Mouse (Mus musculus) brain, adult 2 months (tissue): ENCODE data around the gene Capn11.
A peak's percentile ranks its signal among the peaks of the same experiment; 100 is the strongest.
"Not testable (repeated sequence)": the region's sequence is repeated elsewhere in the genome, so short reads cannot be mapped to it uniquely, and the experiment has no call there.

Source experiments
- DNase-seq: peaks from one replicate; pipeline ENCODE4 v3.0.0; 2011; ENCODE audit warnings: low read depth, low spot score

Gene Capn11

DNA sequence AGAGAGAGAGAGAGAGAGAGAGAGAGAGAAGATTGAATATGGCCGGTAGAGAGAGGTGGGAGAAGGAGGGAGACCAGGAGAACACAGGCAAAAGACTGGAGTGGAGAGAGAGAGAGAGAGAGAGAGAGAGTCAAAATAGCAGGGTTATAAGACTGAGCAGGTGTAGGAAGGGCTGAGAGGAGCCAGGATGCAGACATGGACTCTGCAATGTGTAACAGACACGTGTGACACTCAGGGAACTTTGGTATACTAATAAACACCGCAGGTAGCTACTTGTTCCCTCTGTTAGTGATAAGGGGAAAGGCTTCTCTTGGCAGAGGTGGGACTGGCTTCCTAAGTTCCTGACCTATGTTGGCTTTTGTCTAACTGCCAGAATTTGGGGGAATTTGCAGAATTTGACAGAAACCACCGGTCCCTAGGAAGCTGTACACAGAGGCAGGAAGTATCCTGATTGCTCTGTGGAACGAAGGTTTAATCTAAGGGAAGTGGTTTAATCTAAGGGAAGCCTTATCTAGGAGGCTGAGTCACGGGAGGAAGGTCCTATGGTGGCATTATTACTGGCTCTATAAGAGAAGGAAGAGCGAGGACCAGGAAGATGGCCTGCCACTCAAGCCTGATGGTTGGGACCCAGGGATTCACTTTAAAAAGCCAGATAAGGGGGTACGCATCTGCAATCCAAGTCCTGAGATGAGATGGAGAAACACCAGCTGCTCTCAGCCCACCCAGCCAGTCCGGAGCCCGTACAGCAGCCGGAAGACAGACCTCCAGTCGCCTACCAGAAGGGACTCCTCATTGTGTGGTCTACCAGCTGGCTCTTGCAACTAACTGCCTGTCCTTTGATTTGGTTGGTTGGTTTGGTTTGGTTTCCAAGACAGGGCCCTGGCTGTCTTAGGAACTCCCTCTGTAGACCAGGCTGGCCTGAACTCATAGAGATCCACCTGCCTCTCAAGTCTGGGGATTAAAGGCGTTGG is 30.0 kb downstream of the Capn11 start:
- no peak for DNase-seq

- DNase-seq, result no peak
Observed at GRCm38 (mm10) chr17:45628160-45628559, 31.0 kb downstream of the Capn11 start.

DNA sequence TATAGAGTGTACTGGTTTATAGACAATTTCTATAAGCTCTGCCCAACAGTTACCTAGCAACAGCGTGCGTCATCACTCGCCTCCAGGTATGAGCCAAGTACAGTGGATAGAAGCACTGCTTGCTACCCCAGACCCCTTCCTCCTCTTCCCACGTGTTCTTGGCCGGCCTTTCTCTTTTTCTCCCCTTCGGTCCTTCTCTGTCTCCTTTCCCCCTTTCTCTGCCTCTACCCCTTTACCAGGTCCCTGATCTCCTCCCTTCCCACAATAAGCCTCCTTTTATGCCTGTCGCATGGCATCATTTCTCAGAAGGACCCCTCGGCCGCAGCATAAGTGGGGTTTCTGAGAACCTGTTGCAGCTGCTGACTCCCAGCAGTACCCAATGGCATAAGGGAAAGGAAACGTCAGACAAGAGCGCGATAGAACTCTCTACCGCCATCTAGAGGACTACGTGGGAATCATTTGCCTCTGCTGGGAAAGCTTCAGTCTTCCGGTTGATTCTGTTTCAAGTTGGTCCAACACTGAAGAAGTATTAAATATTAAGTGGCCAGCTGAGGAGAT is 32.5 kb downstream of the Capn11 start:
- DNase-seq, result peak; percentile 92

GRCm38 (mm10) chr17:45623425-45623824 is 35.7 kb downstream of the Capn11 start:
- DNase-seq, result not testable (repeated sequence)

DNA sequence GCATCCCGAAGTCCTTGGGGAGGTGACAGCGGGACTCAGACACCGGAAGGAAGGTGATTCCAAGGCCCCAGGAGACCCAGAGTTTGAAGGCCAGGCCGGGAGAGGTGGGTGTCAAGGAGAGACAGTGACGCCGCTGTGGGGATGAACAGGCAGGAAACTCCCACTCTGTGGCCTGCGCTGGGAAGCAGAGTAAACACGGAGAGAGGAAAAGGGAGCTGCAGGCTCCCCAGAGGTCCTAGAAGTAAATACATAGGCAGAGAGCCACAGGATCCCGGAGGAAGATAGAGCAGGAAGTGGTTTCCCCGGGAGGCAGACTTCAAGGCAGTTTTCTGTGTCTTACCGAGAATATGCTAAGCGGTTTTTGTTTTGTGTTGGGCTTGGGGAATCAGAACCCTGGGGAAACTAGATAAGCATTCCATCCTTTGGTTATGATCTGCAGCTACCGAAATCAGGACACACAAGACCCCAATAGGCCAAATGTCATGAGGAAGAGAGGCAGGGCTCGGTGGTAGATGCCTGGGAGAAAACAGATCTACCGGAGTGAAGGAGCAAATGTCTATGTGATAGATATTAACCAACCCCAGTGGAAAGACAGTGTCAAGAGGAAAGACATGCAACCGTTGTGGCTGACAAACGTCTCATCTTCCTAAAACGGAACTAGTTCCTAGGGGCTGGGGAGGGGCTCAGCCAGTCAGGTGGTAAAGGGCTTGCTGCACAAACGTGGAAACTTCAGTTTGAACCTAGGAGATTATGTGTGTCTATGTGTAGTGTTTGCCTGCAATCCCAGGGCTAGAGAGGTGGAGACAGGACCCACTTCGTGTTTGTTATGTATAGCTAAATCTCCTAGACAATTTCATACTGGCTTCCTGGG is 39.5 kb downstream of the Capn11 start:
- DNase-seq, result no peak

DNA sequence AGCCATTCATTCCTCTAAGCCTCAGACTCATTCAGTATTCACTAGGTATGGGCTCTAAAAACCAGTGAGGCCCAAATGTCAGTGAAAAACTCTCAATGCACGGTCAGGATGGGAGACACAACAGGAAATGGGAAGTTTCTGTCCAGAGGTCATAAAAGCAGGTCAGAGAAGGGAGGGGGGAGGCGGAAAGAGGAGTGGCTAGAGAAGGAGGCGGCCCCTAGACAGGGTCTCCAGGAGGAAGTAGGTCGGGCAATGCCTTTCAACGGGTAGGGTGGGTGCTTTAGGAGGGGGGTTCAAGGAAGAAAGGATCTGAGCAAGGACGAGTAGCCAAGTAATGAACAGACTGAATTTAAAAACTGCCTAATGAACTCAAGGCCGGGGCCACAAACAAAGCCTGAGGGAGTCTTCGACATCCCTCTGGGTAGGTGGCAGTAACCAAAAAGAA is 40.2 kb downstream of the Capn11 start:
- no peak for DNase-seq

GRCm38 (mm10) chr17:45617655-45618054 is 41.5 kb downstream of the Capn11 start:
- DNase-seq, result no peak

GRCm38 (mm10) chr17:45616679-45617078 is 42.4 kb downstream of the Capn11 start:
- DNase-seq, result no peak

DNA sequence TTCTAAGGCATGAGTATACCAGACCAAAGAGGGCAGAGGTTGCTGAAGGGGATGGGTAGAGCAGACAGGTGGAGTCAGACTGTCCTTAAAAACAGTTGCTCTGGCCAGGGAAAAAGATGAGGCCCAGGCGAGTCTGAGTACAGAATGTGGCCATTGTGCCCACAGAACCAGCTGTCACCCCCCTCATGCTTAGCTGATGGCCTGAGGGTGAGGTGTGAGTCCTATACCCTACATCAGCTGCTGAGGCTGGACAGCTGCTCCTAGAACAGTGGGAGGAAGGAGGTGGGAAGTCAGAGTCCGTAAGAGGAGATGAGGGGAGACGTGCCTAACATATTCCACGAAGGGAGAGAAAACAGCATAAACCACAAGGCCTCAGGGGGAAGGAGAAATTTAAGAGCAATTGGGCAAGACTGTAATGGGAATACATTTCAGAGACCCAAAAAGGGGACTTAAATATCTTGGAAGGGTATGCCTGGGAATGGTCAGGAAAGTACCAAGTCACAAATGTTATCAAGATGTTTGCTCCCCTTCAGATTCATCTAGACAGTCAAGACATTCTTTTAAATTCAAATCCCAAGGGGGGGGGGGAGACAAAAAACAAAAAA is 43.0 kb downstream of the Capn11 start:
- DNase-seq, result no peak

DNA sequence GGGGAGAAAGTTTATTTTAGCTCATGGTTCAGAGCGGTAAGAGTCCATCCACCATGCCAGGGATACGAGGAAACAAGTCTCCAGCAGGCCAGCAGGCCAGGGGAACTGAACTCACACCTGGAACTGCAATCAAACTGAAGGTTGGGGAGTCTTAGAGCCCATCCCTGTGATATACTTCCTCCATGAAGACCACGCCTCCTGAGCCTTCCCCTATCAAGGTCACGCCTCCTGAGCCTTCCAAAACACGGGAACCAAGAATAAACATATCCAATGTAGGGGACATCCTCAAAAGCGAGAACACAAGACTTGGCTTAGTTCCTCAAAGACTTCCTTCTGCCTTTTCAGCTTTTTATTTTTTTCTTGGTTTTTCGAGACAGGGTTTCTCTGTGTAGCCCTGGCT is 46.2 kb downstream of the Capn11 start:
- no peak for DNase-seq

GRCm38 (mm10) chr17:45612008-45612407 is 47.1 kb downstream of the Capn11 start:
- DNase-seq, result no peak

DNA sequence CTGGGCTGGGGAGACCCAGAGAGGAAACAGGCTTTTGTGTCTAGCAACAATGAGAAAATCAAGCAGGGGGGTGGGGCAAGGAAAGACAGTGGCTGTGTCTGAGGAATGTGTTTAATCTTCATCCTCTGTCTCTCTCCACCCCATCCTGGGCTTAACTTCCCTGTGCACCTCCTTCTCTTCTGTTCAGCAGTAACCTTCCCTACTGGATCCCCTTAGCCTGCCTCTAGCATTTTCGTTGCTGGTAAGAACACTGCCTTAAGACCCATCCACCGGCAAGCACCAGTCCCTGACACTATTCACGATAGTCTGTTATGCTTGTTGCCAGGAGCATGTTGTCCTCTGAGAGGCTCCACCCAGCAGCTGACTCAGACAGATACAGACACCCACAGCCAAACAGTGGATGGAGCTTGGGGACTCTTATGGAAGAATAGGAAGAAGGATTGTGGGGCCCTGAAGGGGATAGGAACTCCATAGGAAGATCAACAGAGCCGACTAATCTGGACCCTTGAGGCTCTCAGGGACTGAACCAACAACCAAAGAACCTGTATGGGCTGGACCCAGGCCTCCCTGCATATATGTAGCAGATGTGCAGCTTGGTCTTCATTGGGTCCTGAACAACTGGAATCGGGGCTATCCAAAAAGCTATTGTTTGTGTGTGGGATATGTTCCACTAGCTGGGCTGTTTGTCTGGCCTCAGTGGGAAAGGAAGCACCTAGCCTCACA is 48.8 kb downstream of the Capn11 start:
- no peak for DNase-seq

DNA sequence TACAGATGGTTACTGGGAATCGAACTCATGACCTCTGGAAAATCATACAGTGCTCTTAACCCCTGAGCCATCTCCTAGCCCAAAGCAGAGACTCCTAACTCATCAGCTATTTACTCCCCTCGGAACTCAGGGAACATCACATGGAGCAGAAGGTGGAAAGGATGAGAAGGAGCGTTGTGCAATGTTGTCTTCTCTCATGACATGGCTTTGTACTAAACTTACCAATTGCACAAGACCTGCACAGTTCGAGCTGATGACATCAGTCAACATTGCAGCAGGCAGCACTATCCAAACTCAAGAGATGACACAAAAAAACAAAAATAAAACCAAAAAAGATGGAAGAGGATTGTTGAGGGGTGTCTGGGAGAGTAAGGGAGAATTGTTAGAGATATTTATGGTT is 50.7 kb downstream of the Capn11 start:
- DNase-seq, result no peak

DNA sequence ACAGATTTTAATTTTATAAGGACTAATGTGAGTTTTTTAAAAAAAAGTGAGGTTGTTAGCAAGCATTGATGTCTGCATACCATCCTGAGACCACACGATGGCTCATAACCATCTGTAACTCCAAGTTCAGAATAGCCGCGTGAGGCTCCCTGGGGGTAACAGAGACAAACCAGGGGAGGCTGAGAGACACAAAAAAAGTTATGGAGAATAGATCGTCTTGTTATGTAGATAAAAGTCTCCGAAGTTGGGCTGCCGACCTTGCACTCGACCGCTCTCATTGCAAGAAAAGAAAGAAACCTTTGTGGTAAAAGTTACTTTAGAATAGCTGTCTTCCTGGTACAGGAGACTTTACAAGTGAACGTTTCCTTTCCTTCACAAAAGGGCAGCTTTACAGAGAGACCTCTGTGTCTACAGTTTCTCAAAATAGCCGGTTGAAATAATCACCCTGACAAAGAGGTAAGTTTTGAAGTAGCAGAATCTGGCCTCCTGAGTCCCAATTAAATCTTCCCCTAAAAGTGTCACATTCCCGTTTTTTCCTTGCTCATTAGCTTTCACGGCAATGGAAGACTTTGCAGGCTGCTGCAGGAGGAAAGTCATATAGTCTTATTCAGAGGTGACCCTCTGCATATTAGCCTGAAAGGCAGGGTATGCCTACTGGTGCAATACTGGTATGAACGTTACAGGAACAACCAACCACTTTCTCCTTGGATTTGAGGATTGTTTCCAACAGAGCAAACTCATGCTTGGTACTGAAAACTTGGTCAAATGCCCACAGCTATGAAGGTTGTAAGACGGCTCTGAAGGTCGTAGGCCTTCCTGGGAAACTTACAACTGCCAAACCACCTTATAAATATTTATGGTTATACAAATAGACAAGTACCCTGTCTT is 51.9 kb downstream of the Capn11 start:
- DNase-seq, result no peak

- DNase-seq, result no peak
Observed at GRCm38 (mm10) chr17:45602984-45603383, 56.1 kb downstream of the Capn11 start.

DNA sequence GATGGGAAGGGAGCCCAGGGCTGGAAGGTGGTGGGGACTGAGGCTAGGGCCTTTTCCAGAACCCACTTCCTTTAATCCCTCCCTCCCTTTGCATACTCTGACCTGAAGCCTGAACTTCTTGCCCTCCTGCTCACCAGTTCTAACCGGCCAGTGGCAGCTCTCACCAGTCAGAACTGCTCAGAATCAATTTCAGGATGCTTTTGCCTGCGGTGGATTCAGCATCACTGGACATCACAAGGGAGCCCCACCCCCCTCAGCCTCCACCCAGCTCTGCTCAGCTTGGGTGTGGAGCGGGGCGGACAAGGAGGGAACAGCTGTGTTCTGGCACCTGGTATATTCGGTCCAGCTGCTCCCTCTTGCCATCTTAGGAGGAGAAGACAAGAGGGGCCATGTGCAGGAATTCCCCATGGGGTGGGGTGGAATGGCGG is 57.2 kb downstream of the Capn11 start, which contains the start of gene Mymx:
Mymx (minus strand) TSS at position 226 of the 428 bp plus-strand sequence.
- no peak for DNase-seq

GRCm38 (mm10) chr17:45601325-45601724 is 57.8 kb downstream of the Capn11 start:
- DNase-seq, result no peak

- DNase-seq, result no peak
Observed at GRCm38 (mm10) chr17:45600267-45600666, 58.9 kb downstream of the Capn11 start.

DNA sequence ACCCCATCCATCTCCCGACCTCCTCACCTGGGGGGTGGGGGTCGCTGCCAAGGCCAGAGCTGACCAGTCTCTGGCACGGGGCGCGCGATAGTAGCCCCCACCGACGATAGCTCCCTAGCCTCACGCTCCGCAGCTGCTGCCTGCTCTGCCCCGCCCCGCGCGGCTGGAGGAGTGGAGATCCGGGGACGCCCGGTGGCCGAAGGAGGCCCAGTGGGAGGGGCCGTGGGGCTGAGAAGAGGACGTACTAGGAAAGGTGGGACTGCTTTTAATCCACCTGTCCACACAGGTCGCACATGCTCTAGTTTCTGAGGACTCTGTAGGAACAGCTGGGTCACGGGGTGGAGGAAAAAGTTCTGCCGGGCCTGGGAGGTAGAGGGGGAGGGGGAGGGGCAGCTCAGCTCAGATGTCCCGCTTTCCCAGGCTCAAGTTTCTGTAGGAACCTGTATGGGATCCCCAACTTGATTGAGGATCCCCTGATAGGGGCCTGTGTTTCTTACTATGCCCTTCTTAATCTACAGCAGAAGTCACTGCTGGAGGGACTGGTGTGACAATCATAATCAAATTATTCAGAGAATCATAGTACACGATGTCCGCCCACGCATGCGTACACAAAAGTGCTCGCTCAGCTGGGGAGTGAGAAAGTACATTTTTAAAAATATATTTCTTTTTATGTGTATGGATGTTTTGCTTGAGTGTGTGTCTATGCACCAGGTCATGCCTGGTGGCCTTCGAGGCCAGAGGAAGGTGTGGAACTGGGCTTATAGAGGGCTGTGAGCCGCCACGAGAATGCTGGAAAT is 59.5 kb downstream of the Capn11 start, which contains the start of gene Slc29a1:
Slc29a1 (minus strand) TSS at position 161 of the 797 bp plus-strand sequence.
- no peak for DNase-seq
